Mouse (Mus musculus): ENCODE results near the gene Wwox.
A peak's percentile ranks its signal among the peaks of the same experiment; 100 is the strongest.

Gene Wwox

DNA sequence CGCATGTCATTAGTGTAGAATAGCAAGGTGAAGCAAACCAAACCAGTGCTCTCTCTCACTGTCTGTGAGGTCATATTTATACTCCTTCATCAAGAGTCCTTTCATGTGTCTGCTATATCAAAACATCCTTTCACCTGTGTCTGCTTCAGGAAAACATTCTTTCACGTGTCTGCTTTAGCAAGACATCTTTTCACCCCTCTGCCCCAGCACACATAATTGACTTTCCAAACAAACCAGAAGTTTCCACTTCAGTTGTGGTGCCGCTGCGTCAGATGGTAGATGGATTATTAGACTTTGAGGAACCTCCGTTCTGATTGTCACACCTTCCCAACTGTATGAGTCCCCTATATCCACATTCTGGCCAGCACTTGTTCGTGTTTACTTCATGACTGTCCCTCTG is 429.9 kb downstream of the Wwox start:
- DNase-seq (ENCODE audit: low spot score in 2 of 2), result no peak

DNA sequence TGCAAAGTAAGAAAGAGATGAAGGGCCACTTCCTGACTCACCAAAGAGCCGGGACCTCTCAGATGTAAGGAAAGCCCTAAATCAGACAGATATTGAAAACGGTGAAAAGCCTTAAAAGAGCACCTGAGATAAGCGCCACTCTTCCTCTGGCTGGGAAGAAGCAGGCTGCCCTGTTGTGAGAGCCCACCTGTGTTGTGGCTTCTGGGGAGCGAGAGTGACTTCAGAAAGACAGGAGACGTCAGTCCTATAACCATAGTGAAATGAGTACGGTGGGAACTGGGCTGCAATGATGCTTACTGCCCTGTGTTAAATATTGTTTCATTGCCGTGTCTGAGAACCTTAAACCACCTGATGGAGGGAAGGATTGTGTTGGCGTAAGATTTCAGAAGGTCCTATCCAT is 431.0 kb downstream of the Wwox start:
- DNase-seq (ENCODE audit: low spot score in 2 of 2), result no peak

DNA sequence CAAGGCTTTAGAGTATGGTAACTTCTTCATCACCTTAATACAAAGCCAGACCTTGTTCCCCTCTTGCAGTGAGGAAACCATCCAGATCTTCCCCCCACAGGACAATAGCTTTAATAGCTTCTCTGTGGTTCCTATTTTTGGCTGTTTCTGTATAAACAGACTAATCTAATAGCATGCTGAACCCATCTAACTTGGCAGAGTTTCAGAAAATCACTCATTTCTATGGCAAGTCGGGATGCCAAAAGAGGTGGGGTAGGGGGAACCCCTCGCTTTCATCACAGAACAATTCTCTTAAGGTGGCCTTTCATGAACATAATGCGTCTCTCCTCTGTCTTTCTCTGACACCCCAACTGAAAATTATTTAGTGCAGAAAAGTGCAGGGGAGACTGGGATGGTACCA is 433.0 kb downstream of the Wwox start:
- no peak for DNase-seq (ENCODE audit: low spot score in 2 of 2)

DNA sequence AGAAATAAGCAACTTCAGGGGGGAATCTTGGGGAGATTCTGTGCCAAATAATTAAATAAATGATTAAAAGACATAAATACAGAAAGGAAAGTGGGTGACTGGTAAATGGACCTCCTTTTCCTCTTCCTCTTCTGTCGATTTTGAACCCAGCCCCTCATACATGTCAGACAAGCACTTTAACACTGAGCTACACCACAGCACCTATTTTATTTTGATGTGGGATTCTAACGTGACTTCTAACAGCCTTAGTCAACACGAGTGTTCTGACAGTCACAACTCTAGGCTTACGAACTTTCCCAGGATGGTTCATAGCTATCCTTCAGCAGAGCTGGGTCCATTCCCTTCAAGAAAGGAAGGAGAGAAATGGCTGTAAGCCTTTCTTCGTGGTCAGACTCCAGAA is 435.7 kb downstream of the Wwox start:
- no peak for DNase-seq (ENCODE audit: low spot score in 2 of 2)

DNA sequence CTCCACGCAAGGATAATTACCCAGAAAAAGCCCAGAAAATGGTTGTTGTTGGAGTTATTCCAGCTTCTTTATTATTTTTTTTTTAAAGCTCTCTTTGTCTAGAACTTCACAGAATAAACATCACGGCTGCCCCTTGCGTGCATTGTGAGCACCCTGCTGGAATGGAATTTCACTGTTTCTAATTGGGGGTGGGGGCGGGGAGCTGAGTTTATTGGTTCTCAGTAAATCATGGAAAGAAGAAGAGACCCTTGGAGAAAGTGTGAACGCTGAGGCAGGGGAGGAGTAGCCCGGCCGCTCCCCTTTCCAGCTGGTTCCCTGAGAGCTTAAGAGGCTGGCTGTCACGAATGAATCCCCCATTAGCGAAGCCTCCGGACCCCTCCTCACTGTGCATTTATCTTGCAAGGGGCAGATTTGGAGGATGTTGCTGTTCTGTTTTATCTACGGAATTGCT is 436.7 kb downstream of the Wwox start:
- no peak for DNase-seq (ENCODE audit: low spot score in 2 of 2)

DNA sequence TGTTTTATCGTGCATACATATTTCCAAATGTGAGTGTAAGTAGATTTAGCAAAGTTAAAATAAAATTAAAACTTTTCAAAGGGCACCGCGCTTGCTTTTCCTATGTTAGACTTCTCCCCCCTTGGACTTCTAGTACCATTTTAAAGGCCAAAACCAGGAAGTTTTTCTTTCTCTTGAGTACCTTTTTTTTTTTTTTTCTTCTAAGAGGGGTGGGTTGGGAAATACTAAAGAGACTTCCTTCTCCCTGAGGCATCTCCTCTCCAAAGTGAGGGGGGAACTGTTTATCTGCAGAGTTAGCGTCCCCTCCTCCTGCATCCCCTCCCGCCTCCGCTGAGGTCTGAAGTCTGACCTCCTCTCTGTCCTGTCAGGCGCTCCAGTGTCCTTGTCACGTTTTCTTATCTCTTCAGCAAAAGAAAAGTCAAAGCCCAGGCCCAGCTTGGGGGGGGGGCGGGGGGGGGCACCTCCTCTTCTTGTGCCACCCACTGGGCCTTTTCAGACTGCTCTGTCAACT is 437.3 kb downstream of the Wwox start:
- DNase-seq (ENCODE audit: low spot score in 2 of 2), result no peak

DNA sequence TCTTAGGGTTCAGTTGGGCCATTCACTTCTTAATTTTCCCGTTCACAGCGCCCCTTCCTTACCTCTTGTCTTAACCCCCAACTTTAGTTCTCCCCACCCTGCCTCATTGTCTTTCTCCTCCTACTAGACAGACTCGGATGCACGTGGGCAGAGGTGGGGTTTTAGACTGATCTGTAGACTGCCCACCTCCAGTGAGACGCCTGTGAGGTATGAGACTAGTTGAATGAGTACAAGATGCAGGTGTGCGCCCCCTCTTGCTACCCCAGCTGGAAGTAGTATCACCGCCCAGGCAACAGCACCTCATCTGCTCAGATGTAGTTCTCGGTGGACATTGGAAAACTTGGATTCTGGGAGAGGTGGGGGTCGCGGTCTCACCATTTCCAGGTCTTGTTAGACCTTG is 437.8 kb downstream of the Wwox start:
- DNase-seq (ENCODE audit: low spot score in 2 of 2), result no peak

DNA sequence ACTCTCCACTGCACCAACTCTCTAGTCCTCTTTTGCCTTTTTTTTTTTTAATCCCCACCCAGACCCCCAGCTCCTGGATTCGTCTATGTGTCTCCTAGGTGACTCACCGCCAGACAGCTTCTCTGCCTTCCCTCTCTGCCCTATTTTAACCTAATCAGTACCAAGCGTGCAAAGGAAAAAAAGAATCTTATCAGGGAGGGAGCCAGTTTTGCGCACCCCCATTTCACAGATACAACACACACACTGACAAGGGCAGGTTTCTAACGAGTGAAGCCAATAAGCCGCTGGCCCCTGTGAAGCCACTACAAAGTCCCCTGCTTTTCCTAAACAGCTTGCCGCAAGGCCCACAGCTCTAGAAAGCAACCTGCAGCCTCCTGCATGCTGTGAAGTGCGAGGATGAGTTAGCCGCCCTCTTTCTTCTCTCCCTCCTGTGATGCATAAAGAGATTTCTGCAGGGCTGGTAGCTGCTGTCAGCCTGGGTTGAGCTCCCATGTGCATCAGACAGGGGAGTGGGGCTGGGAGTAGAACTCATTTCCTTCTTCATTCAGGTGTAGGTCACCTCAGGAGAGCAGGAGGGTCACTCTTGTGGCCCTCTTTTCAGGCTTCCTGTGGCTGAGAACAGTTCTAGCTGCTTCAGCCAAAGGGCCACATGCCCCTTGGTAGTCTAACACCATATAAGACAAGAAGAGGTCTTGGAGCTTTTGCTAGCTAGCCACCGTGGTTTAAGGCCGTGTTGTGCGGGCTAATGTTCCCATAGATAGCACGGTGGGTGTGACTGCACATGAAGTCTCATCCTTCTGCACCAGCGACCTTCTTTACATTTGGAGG is 439.2 kb downstream of the Wwox start:
- DNase-seq (ENCODE audit: low spot score in 2 of 2), result no peak

DNA sequence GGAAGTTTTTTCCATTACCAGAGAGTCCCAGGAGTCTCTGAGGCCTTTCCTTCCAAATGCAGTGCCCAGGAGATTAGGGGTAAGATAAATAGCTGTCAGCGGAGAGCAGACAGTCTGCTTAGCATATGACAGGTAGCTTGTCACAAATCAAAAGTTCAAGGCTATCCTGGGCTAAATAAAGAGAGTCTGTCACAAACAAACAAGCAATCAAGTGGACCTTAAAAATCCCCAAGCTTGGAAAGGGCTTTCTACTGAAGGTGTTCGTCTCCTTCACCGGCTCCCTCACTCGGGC is 439.8 kb downstream of the Wwox start:
- DNase-seq (ENCODE audit: low spot score in 2 of 2), result no peak

DNA sequence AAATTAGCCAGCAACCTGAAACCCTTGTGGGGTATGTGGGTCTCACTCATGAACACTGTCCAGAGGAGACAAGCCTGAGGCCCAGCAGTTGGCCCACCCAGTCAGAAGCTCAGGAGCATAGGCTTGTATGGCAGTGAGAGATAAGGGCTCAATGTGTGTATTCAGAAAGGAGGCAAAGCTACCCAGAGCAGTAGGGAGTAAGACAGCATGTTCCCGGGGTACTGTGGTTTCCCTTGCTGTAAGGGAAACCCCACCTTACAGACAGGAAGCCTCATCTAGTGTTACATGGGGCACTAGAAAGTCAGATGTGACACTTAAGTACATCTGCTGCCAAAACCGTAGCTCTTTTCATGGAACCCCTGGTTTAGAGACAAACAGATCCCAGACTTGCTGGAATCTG is 440.2 kb downstream of the Wwox start:
- no peak for DNase-seq (ENCODE audit: low spot score in 2 of 2)

DNA sequence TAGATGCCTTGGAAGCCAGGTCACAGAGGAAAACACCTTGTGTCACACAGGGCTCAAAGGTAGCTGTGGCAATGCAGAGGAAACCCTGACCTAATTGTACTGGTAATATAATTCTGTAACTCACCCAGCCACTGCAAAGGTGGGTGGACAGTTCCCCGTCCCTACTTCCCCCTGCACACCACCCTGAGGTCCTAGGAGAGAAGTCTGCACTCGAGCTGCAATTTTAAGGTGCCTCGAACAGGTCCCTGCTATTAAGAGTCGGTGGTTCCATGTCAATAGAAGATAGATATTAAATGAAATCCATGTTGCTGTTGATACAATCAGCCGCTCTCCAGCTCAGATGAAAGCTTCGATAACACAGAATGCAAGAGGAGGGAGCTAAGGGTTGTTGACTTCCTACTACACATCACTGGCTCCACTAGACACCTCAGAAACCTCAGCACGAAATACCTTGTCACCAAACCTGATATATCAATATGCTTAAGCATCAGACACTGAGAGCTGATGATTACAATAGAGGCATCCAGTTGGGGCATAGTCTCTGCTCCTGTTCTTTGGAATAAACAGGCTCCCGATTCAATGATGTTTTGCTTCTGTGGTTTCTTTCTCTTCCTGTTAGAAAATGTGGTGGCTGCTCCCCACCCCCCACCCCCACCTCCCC is 441.1 kb downstream of the Wwox start:
- DNase-seq (ENCODE audit: low spot score in 2 of 2), result no peak

DNA sequence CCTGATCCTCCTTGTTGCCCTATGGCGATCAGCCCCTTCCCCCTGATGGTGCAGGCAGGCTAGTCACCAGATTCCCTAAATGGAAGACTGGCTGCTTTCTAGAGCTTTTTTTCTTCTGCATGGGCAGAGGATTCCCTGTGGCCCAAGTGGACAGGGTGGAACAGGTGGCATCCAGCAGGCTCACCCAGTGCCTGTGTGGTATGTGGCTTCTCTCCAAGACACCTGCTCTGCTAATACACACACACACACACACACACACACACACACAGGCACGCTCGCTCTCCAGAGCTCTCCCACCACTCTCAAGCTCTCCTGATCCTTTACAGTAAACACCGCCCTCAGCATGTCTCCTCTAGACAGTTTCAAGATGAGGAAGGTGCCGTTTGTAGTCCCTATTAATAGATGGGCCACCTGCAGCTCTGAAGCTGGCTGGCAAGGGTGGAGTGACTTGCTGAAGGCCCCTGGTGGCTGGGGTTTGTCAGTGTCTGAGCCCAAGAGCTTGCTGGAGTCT is 442.5 kb downstream of the Wwox start:
- DNase-seq (ENCODE audit: low spot score in 2 of 2), result no peak

DNA sequence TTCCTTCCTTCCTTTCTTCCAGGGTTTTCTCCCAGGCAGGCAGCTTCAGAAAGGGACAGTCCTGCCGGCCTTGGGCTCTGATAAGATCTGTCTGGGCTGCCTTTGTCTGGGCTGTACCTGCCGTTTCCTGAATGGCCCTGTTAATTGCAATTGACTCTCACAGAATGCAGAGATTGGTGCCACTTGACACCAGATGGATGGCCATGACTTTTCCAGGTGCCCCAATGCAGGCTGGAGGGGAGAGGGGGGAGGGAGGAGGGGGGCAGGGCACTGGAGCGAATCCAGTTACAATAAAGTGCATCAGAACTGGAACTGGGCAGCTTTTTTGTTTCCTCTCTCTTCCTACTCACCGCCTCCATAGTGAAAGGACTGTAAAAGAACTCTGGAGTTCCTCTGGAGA is 443.0 kb downstream of the Wwox start:
- DNase-seq (ENCODE audit: low spot score in 2 of 2), result no peak

DNA sequence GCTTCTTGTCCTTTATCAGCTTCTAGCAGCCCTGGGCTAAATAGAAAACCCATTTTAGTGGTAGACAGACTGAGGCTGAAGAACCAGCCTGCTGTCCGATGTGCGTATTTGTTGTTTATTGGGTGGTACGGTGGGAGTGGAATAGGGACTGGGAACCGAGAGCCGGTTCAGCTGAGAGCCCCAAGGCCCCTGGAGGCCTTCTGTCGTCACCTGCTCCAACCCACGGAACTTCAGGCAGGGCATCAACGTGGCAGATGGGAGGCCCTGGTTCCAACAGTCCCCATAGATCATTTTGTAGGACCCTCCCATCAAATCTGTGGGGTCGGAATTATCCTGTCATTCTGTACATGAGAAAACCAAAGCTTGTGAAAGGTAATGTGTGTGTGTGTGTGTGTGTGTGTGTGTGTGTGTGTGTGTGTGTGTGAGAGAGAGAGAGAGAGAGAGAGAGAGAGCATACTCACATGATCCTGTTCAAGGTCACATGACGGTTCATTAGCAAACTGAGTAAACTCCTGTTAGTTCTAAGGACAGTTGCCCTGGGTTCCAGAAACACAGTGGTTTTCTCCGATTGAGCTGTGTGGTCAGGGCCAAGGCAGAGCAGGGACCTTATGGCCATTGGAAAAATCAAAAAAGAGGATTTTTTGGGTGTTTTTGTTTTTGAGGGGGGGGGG is 443.6 kb downstream of the Wwox start:
- DNase-seq (ENCODE audit: low spot score in 2 of 2), result no peak

DNA sequence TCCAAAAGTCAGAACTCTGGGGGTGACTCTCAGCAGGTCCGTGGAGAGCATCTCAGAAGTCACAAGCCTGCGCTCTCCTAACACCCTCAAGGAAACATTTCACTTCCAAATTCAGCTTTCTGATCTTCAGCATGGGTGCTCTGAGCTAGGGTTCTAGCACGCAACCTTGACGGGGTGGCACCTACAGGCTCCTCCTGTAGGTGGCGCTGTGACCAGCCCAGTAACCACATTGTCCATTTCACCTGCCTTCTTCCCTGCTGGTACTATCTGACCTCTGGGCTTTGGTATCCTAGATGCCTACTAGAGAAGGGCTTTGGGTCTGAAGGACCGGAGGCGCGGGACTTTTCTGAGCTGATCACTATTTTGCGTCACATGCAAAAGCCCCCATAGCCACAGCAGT is 444.5 kb downstream of the Wwox start:
- DNase-seq (ENCODE audit: low spot score in 2 of 2), result no peak

DNA sequence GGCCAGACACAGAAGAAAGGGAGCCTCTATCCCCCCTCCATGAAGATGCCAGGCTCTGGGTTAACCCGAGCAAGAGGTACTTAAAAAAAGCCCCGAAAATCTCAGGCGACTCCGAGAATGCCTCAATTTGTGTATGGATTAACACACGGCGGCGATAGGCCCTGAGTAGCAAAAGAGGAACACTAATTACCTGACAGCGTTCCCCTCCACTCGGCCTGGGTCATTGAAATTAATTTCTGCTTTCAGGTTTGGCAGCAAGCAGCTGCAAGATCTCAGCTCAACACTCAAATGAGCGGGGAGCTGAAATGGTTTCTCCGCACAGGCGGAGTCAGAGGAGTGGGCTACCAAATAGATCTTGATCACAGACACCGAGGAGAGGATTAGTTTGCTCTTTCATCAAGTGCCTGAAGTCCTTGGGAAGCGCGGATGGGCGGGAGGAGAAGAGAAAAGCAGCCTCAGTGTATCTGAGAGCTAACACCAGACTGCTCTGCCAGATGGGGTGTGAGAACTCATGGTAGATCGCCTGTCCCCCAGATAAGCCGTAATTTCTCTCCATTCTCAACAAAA is 445.7 kb downstream of the Wwox start:
- DNase-seq (ENCODE audit: low spot score in 2 of 2), result no peak

DNA sequence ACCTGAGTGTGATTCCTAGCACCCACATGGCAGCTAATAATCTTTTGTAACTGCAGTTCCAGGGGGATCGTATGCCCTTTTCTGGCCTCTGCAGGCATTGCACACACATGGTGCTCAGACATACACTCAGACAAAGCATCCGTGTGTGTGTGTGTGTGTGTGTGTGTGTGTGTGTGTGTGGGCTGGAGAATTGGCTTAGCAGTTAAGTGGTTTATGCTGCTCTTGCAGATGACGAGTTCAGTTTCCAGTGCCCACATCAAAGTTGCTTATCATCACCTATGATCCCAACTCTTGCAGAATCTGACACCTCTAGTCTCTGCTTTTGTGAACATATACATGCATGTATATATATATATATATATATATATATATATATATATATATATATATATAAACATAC is 448.9 kb downstream of the Wwox start:
- DNase-seq (ENCODE audit: low spot score in 2 of 2), result no peak

DNA sequence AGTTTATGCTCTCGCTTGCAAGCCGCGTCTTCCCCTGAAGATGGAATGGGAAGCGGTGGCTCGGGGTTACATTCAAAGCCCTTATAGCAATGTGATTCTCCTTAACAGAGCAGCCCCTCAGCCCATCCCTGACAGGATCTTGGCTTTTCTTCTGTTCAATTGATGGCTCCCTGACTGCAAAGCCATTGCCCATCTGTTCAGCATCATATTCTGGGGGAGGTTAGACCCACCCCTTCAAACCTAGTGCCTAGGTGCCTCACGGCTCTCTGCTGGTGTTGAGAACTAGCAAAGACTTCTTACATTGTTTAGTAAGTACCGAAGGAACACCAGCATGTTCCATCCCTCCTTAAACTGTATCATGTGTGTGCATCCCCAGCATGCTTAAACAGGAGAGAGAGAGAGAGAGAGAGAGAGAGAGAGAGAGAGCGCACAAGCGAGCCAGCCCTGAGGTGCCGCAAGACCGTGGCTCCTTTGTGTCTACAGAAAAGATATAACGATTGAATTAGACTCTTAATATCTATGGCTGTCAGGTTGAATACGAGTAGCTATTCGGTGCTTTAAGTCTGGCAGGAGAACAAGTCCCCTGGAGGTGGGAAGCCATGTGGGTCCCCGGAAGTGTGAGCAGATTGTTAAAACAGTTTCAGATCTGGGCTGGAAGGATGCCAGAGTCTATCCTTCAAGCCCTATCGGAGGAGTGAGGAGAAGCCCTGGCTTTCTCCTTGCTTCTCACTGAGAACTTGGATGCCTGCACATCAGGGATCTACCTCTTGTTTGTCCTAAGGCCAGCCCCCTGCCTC is 450.3 kb downstream of the Wwox start:
- DNase-seq (ENCODE audit: low spot score in 2 of 2), result peak in 1 of 2 experiments; percentile 29

DNA sequence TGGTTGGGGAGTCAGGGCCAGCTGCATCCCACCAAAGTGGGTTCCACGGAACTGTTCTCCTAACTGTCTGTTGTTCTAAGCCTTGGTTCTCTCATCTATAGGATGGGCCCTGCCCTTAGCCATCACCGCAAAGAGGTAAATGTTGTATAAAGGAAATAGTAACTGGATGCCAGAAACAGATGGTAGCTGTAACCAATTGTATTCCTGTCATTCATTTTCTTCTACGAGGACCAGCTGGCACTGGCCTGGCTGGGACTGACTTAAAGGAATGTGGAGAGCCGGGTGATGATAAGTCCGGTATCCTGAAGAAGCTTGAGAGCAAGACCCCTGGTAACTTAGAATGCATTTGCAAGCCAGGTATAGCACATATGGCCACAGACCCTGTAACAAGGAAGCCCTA is 451.0 kb downstream of the Wwox start:
- DNase-seq (ENCODE audit: low spot score in 2 of 2), result no peak

DNA sequence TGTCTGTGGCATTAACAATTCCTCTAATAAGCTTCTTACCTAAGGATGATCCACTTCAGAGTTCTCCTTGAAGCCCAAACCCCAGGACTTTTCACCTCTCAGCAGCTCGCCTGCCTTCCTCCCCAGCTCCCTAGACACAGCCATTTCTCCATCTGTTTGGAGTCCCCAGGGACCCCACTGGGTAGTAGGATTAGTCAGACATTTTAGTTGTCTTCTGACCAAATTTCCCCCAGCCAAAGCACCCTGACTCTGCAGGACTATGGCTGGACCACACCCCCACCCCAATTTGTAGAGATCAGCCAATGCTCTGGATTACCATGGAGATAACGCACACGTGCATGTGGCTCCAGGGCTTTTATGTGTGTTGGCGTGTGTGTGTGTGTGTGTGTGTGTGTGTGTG is 451.8 kb downstream of the Wwox start:
- DNase-seq (ENCODE audit: low spot score in 2 of 2), result no peak

DNA sequence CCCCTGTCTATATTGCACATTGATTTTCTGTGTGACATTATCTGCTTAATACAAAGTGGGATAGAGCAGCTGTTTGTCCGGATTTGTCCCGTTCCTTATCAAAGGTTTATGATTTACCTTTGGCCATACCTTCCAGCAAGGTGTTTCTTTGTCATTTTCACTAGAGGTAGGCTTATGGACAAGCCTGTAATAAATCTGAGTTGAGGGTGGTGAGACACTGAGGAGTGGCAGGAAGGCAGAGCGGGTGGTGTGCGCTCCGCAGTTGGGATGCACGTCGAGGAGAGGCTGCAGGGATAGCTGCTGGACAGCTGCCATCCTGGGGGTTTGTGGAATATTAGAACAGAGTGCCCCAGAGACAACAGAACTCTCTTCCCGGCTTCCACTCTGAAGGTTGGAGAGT is 458.0 kb downstream of the Wwox start:
- DNase-seq (ENCODE audit: low spot score in 2 of 2), result no peak

DNA sequence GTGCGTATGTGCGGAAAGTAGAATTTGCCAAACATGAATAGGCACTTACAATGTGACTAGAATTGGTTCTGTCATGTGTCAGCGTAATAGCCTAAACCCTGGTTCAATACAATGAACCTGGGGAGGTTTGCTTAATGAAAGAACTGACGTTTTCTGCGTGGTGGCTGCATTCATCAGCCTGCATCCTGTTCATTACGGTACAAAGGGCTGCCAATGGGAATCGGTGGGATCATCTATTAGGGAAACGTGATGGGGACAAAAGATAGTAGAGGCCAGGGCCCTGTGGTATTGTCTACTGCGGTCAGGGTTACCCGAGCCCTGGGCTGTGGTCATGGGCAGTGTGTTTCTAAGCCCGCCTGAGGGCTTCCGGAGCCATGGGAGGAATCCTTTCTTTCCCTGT is 459.7 kb downstream of the Wwox start:
- DNase-seq (ENCODE audit: low spot score in 2 of 2), result no peak

All from cerebellum, postnatal 4 days (tissue).